Mouse (Mus musculus) cerebellum, postnatal 14 days (tissue): ENCODE data around the gene Grin1.

ENCODE experiments used
- DNase-seq, 2 experiments: peaks; one replicate each; pipeline ENCODE4 v3.0.0; 2021; ENCODE audit warnings: mixed read lengths in 2 of 2

Gene Grin1

DNA sequence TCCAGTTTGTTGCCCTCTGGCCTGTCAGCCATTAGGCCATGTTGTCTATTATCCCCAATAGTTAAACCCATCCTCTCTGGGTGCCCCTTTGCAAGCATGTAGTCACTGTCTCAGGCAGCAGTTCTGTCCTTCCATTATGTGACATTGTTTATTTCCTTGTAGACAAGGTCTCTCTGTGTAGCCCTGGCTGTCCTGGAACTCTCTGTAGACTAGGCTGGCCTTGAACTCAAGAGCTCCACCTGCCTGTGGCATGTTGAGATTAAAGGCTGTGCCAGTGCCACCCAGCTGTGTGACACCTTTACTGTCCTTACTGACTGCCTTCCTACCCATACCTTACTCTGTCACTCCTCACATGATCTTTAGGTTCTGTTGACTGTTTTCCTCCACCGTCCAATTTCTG is 66.7 kb downstream of the Grin1 start:
- DNase-seq, result peak in 1 of 2 experiments; percentile 43

DNA sequence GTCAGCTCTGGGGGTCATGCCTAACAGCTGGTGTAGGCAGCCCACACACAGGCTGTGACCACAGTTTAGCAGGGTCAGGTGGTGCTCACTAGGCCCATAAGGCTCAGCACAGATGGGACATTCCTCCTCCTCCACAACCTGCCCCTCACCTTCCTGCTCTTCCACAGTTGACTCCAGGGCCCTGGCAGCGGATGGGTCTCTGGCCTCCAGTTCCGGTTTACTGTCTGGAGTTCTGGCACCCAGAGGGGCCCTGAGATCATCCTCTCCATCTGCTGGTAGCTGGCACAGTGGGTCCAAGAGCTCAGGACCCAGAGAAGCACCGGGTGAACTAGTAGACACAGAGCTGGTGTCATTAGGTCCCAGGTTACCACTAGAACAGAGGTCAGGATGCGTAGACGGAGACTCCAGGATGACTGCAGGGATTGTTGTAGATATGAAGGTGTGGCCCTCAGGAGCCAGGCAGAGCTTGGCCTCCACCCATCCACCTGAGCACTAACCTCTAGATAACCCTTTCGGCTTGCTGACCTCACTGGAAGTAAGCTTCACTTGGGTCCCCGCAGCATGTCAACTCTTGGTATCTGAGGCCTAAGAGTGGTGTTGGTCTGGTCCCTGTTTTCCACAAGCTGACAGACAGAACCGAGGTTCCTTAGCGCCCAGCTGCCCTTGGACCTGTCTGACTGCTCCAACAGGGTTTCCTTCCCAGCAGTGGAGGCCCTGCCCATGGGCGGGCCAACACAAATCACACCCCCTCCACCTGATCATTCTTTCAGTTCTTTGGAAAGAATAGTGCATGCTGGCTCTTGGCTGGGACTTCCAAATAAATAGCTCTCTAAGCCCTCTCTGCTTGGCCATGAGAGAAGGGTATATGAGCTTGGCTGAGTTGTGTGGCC is 72.6 kb downstream of the Grin1 start, which contains the start of gene AL732309.1:
Gene AL732309.1 (minus strand): TSS at position 681 of the 890 bp plus-strand sequence.
- DNase-seq, result peak in 1 of 2 experiments; percentile 56

DNA sequence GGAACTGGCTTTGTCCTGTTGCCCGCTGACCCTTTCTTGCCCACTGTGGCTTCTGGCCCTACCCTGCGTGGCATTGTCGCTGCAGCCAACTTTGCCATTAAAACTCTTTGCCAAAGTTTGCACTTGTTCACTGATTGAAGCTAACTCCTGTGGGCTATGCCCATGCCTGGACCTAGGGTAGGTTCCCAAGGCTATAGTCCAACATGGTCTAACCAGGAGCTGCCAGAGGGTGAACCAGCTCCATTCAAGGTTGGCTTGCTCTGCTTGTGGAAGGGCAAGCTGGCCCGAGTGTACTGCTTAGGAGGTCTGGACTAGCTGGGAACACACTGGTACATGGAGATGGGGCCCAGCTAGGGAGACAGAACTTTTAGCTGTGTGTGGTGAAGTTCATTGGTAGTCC is 74.8 kb downstream of the Grin1 start:
- DNase-seq, result no peak

DNA sequence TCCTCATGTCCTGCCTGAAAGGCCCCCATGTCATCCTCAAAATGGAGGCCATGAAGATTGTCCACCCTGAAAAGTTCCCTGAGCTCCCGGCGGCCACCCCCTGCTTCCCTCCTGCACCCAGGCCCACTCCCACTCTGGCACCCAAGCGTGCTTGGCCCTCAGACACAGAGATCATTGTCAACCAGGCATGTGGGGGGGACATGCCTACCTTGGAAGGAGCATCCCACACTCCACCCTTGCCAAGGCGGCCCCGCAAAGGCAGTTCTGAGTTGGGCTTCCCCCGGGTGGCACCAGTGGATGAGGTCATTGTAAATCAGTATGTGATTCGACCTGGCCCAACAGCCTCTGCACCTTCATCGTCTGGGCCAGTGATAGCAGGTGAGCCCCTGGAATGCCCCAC is 75.6 kb downstream of the Grin1 start:
- DNase-seq, result no peak

DNA sequence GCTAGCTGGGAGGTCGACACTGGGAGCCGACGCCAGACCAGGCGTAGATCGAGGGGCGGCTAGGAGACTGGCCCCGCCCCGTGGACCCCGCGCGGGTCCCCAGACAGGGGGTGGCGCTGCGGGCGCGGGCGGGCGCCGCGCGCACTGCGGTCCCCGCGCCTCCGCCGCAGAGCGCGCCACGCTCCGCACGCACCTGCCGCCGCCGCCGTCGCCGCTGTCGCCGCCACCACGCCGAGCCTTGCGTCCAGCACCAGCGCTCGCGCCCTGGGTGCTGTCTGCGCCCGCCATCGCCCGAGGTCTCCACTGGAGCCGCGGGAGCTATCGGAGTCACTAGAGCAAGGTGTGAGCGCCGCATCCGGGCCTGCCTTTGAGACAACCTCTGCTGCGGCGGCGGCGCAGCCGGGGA is 76.9 kb downstream of the Grin1 start, which contains the start of the genes Rnf208 and Cysrt1:
Gene Rnf208 (plus strand): TSS at position 155 of the 406 bp plus-strand sequence.
Gene Cysrt1 (minus strand): TSS at position 352 of the 406 bp plus-strand sequence.
- DNase-seq, result peak; percentile 61 to 63

DNA sequence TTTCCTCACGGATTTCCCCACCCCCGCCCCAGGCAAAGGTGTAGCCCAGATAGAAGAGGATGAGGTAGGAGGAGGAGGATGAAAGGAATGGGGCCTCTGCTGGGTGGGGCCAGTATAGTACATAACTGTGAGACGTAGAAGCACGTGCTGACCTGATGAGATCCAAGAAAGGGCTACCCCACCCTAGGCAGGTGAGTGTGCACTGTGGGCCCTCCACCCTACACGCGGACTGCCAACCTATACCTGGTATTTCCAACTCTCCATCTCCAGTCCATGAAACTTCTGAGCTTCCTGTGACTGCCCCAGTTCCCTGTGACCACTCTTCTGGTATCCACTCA is 77.6 kb downstream of the Grin1 start:
- DNase-seq, result no peak
